Mouse (Mus musculus): Measurements from ENCODE around the gene Spg7.
A peak's percentile ranks its signal among the peaks of the same experiment; 100 is the strongest.
"Not testable (repeated sequence)": the region's sequence is repeated elsewhere in the genome, so short reads cannot be mapped to it uniquely, and the experiment has no call there.

The Spg7 gene

DNA sequence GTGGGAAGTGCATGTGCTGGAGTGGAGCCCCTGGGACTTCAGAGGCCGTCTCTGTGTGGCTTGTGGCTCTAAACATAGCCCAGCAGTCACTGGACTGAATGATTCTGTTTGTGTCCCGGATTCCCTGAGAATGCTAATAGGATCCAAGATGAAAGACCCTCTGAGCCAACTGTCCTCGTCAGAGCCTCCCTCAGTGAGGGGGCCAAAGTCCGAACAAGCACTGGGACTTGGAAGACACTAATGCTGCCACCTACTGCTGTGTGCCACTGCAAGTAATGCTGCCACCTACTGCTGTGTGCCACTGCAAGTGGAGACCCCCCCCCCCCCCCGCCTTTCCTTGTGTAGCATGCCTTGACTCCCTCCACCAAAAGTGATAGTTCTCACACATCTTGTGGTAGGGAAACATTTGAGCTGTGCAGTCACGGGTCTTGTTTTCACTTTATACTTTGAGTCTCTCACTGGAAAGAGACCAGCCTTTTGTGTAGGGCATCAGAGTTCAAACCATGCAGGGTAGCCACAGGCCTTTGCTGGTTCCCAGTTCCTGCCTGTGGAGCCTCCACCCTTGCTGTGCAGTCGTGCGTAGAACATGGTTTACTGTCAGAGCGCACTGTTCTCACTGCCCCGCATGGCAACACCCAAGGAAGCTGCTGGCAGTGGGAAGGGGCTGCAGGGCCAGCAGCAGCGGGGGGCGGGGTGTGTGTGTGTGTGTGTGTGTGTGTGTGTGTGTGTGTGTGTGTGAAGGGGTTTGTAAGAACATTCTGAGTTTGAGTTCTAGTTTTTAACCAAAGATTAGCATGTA is 35.2 kb downstream of the Spg7 start:
- DNase-seq (ENCODE audit: inconsistent ontology term) = peak; percentile 64

DNA sequence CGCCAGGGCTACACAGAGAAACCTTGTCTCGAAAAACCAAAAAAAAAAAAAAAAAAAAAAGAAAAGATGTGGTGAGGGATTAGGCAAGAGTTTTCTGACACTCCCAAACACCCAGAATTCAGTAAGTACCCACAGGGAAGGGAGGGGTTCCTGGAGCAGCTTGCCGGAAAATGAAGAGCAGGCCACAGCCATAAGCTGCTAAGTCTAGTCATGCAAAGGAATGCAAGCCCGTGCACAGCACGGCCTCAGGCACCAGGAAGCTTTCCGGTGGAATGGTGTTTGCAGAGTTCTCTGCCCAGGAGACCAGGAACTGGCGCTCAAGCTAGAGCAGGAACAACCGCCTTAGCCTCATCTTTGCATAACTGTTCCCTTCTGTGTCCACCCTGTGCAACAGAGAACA is 37.5 kb downstream of the Spg7 start:
- peak; percentile 82 for DNase-seq (ENCODE audit: inconsistent ontology term)

DNA sequence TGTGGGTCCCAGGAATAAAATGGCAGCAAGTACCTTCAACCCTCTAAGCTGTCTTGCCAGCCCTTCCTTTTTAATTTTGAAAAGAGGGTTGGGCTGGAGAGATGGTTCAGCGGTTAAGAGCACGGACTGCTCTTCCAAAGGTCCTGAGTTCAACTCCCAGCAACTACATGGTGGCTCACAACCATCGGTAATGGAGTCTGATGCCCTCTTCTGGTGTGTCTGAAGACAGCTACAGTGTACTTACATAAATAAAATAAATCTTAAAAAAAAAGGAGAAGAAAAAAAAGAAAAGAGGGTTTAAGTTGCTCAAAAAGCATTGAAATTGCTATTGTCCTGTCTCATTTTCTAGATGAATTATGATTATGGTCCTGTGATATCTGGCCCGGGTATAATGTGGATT is 38.5 kb downstream of the Spg7 start:
- DNase-seq (ENCODE audit: inconsistent ontology term) = no peak

DNA sequence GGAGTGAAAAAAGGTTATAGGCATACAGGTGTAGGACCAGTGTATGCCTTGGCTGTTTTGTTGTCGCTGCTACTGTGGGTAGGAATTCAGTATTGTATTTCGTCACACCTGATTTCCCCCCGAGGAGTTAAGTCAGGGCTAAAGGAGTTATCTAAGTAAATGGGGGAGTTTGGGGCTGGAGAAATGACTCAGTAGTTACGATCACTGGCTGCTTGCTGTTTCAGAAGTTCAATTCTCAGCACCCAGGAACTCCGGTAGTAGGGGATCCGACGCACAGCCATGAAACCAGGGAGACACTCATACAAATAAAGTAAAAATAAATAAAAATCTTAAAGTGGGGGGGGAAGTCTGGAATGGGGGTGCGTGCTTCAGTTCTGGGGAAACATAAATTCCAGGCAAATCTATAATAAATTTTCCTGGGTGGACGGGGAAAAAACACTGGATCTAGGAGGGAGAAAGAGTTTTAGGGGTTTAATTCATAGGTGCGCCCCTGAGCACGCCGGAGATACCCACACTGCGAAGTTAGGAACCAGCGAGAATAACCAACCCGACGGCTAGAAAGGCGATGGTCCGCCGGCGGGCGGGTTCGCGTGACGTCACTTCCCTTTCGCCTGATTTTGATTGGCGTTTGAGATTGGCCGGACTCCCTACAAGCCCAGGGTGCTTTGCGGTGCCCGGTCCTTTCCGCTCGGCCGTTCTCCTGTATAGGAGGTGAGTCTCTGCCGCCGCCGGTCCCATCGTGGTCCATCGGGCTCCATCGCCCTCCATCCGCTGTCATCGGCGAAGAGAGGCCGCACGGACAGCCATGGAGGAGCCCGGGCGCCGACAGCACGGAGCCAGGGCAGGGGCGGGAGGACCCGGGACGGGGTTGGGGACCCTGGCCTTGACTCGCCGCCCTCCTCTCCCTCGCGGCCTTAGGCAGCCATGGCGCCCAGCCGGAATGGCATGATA is 39.3 kb downstream of the Spg7 start, which contains the start of gene Rpl13:
Gene Rpl13 (plus strand): TSS at position 616 of the 951 bp plus-strand sequence.
- peak; percentile 96 for DNase-seq (ENCODE audit: inconsistent ontology term)

DNA sequence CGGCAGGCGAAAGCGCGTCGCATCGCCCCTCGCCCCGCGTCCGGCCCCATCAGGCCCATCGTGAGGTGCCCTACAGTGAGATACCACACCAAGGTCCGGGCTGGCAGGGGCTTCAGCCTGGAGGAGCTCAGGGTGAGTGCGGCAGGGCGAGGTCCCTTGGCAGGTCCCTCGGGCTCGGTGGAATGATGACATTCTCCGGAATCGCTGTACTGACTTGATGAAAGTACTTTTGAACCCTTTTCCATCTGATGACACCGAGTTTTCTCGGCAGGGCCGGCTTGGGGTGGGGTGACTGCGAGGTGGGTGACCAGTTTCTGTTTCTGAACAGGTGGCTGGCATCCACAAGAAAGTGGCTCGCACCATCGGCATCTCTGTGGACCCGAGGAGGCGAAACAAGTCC is 40.1 kb downstream of the Spg7 start:
- not testable (repeated sequence) for DNase-seq (ENCODE audit: inconsistent ontology term)

DNA sequence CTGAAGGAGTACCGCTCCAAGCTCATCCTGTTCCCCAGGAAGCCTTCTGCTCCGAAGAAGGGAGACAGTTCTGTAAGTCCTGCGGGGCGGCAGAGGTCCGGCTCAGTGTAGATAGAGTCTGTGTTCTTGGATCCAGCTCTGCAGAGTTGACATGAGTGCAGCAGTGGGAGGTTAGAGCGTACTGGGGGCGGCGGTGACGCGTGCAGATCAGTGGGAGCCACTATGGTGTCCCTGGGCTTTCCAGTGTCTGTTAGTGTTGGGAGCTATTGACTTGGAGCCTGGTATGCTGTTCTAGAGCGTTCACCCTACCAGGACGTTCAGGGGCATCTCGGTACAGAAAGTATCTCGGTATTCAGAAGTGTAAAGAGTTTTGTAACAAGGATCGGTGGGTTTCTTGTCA is 40.5 kb downstream of the Spg7 start:
- DNase-seq (ENCODE audit: inconsistent ontology term) = no peak

DNA sequence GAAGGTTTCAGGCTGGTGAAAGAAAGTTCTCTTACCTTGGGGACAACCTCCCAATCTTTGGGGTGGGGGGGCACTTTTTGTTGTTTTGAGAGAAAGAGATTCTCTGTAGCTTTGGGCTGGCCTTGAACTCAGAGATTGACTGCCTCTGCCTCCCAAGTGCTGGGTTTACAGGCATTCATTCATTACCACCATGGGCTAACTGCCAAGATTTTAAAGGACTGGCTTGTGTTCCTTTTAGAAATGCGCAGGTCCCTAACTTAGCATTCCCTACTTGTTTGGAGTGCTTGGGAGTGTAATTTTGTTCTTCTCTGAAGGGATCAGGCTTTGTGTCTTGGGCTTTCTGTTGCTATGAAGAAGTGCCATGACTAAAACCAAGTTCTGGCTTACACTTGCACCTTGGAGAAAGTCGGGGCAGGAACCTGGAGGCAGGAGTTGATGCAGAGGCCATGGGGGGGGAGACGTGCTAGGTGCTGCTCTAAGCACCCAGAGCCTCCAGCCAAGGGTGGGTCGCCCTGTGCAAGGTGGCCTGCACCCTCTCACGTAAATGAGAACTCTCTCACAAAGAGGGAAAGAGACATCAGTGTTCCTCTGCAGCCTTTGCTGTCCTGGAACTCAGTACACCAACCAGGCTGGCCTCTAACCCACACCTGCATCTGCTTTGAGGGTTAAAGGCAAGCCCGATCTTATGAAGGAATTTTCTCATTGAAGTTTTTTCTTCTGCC is 41.5 kb downstream of the Spg7 start:
- no peak for DNase-seq (ENCODE audit: inconsistent ontology term)

DNA sequence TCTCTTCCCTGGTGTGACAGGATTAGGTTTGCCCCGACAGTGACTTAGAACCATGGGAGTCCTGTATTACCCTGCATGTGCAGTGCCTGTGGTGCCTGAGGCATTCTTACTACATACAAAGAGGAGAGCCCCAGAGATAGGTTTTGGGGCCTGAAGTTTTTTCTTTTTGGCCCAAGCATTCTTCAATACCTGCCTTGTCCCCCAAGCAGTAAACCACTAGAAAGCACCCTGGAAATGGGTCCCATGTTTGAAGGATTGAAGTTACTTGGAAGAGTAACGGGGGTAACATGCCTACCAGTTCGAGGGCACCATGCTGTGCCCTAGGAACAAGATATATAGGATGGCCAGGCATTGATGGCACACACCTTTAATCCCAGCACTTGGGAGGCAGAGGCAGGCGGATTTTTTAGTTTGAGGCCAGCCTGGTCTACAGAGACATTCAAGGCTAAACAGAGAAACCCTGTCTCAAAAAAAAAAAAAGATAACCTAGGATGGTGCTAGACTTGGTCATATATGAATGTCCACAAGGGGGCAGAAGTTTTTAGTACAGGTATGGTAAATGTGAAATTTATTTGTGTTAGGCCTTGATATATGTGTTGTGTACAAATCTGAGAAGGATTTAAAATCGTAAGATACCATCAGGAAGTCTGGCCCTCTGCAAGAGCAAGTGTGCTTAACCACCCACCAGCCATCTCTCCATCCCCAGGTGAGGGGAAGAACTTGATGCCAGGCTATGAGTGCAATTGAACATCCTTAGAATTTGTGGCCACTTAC is 43.0 kb downstream of the Spg7 start:
- peak; percentile 33 for DNase-seq (ENCODE audit: inconsistent ontology term)

DNA sequence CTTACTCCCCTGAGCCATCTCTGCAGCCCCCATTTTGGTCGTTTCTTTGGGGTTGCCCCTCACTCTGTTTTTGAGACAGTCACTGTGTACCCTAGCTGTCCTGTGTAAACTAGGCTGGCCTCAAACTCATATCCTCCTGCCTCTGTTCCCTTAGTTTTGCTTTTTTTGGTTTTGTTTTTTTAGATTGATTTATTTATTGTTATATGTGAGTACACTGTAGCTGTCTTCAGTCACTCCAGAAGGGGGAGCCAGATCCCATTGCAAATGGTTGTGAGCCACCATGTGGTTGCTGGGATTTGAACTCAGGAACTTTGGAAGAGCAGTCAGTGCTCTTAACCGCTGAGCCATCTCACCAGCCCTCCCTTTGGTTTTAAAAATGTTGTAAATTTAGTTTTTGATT is 43.8 kb downstream of the Spg7 start:
- DNase-seq (ENCODE audit: inconsistent ontology term) = no peak

DNA sequence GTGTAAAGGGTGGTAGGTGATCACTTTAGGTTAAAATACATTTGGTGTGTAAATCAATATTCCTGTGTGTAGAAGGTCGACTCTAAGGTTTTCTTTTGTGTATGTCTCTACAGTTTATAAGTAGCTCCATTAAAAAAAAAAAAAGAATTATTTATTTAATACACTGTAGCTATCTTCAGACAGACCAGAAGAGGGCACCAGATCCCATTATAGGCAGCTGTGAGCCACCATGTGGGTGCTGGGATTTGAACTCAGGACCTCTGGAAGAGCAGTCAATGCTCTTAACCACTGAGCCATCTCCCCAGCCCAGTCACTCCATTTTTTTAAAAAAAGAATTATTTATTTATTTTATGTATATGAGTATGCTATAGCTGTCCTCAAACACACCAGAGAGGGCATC is 45.3 kb downstream of the Spg7 start:
- DNase-seq (ENCODE audit: inconsistent ontology term) = no peak

DNA sequence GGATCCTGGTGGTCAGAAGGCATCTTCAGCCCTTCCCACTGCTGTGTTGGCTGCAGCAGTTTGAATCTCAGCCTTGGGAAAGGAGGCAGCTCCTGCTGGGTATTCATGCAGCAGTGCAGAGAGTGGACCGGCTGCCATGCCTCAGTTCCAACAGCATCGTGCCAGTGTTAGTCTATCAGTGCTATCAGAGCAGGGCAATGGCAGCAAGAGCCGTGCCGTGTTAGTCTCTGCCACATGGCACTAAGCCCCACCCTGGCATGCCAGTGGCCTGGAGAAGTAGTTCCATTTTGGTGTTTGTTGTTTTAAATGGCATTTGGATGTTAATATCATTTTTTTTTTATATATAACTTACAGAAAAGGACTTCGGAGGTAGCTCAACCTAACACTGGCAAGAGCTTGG is 46.2 kb downstream of the Spg7 start:
- no peak for DNase-seq (ENCODE audit: inconsistent ontology term)

DNA sequence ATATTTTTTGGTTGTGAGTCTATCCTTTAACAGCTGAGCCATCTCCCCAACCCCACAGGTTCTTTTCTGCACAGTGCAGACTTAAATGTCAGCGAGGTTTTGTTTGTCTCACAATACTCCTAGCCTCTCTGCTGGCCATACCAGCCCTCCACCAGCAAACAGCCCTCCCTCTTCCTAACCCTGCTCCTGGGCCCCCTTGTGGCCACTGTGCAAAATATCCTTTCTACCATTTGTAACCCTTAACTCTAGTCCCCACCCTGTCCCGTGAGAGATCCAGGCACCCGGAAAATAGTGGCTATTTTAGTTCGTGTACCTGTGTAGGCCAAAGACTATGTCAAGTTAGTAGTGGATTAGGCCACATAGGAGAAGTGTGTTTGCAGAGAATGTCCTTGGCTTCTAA is 47.9 kb downstream of the Spg7 start:
- peak; percentile 63 for DNase-seq (ENCODE audit: inconsistent ontology term)

DNA sequence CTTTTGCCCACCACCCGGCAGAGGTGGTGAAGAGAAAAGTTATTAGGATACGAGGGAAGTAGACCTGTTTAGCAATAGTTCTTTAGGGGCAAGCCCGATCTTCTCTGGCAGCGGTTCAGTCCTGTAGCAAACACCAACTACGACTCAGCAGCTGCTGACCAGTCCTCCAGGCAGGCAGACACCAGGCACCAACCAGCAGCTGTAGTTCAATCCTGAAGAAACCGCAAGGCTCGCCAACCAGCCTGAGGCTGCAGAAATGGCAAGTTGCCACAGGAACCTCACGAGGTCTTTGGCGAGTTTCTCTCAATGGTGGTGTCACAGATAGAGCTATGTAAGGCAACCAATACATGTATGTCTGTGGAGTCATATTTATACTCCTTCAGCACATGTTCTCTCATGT is 50.1 kb downstream of the Spg7 start:
- DNase-seq (ENCODE audit: inconsistent ontology term) = no peak

DNA sequence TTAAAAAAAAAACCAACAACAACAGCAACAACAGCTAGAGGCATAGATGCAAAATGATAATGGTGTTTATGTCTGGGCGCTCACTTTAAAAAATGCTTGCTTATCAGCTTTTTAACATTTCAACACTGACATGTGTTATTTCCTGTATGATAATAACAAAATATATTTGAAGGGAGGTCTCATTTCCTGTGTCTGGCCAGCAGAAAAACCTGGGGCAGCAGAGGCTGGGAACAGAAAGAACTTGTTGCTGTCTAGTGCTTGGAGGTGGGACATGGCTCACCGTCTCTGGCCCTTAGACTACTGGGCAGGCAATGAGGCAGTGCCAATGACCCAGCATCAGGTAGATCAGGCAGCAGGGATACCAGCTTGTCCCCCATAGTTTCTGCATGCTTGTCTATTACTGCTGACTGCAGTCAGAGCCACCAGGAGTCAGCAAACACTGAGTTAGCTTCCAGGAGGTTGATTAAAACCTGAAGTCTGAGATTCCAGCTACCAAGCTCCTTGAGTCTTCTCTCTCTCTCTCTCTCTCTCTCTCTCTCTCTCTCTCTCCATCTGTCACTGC is 51.2 kb downstream of the Spg7 start:
- no peak for DNase-seq (ENCODE audit: inconsistent ontology term)

DNA sequence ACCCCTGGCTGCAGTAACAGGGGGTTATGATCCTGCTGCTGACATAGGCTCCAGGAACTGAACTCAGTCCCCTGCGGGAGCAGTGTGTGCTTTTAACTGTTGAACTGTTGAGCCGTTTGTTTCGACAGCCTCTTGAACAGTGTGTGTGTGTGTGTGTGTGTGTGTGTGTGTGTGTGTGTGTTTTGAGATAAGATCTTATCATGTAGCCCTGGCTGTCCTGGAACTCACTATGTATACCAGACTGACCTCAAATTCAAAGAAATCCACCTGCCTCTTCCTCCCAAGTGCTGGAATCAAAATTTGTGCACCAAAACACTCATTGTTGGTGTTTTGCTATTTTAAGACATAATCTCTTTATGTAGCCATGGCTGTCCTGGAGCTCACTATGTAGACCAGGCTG is 51.9 kb downstream of the Spg7 start:
- no peak for DNase-seq (ENCODE audit: inconsistent ontology term)

DNA sequence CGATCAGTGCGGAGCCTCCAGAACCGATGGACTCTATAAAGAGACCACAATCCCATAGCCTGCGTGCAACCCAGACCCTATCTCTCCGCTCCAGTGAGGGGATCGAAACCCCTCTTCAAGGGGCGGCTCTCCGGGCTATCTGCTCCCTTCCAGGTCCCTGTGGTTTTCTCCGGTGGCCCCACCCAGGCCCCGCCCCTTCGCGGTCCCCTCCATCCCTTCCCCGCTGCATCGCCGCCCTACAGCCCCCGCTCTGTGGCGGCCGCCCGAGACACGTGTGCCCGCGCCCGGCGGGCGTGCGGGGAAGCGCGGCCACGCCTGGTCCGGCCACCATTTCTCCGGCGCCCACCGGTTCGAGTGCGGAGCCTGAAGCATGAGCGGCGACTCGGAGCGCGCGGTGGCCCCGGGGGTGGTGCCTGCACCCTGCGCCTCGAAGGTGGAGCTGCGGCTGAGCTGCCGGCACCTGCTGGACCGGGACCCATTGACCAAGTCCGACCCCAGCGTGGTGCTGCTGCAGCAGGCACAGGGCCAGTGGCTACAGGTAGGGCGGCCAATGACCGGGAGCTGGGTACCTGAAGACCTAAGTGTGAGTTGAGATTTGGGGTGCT is 54.5 kb downstream of the Spg7 start, which contains the start of gene Cpne7:
Gene Cpne7 (plus strand): TSS at position 248 of the 605 bp plus-strand sequence.
- no peak for DNase-seq (ENCODE audit: inconsistent ontology term)

DNA sequence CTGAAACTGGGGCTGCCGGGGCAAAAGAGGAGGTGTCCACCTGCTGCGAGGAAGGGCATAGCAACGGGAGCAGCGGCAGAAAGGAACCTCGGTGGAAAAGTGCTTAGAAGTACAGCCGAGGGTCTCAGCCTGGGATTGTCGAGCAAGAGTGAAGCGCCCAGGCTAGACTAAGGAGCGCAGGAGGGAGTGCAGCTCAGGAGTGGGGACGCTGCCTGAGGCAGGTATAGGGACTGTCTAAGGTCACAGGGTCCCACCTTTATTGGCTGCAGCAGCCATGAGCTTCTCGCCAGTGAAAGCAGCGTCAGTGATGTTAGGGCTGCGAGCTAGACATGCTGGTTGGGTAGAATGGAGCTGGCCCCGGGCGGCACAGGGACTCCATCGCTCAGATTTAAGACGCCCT is 55.0 kb downstream of the Spg7 start:
- DNase-seq (ENCODE audit: inconsistent ontology term) = no peak

DNA sequence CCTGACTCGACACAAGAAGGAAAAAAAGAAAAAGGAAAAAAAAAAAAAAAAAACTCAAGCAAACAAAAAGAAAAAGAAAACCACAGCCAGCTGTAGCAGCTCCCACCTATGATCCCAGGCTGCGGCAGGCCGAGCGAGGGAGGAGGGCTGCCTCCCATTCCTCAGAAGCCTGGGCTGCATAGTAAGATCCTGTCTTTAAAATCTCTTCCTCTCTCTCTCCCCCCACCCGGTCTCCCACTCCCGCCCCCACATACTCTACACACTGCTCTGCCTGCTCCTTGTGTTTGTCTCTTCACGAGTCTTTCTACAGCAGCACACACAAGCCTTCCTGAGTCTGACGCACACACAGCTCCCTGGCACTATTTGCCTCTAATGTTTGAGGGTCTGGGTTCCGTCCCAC is 59.3 kb downstream of the Spg7 start:
- DNase-seq (ENCODE audit: inconsistent ontology term) = no peak

DNA sequence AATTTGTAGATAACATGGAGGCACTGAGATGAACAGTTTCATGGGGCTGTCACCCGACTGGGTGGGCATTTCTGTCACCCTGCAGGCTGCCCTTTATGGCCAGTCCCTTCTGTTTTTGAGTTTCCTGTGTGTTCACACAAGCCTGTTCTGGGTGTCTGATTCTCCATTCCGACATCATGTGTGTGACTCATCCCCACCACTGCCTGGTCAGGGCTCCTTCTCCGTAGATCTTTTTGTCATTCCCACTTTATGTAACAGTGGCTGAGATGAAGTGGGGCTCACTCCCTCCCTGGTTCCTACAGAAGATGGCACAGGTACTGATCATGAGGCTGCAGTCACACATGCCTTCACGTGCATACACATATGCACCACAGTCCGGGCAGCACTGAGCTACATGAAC is 59.9 kb downstream of the Spg7 start:
- DNase-seq (ENCODE audit: inconsistent ontology term) = no peak

DNA sequence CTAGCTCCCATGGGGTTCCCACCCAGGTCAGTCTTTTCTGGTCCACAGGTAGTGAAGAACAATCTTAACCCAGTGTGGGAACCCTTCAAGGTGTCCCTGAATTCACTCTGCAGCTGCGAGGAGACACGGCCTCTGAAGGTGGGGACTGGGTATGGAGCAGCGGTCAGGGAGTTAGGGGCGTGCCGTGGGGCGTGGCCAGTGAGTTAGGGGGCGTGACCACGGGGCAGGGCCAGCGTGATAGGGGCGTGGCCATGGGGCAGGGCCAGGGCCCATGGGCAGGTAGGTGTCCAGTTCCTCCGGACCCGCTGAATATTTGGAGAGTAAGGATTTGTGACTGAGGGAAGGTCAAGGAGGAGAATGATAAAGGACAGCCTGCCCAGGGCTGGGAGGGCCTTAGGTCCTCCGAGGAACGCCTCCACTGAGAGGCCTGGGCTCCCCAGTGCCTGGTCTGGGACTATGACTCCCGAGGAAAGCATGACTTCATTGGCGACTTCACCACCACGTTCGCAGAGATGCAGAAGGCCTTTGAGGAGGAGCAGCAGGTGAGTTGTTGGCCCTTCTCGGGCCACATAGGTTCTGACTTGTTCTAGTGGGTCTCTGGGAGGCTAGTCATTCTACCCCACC is 63.6 kb downstream of the Spg7 start:
- DNase-seq (ENCODE audit: inconsistent ontology term) = no peak
